Comparison of ENCODE assay signal across 21 mouse cellular contexts in genomic region chr3:60507496-60507895, GRCm38 (mm10).
"Had no signal": no experiment of that assay in that cellular context is flagged by ENCODE, and none has a peak within 500 bp of the region (broad histone marks: within the 10 kb centered on the region; RNA-seq: fewer than 3 reads in every experiment).

No protein-coding gene starts in this region.

- H3K9me3 ChIP-seq: limb, embryonic 12.5 days; limb, embryonic 15.5 days; lung, embryonic 15.5 days; midbrain, embryonic 12.5 days; midbrain, embryonic 15.5 days; neural tube, embryonic 12.5 days; neural tube, embryonic 15.5 days had no signal

- H3K27me3 ChIP-seq: limb, embryonic 12.5 days; limb, embryonic 15.5 days; lung, embryonic 15.5 days; midbrain, embryonic 12.5 days; midbrain, embryonic 15.5 days; neural tube, embryonic 12.5 days; neural tube, embryonic 15.5 days had no signal

- H3K9ac ChIP-seq: limb, embryonic 12.5 days; limb, embryonic 15.5 days; liver, embryonic 14.5 days; lung, embryonic 15.5 days; midbrain, embryonic 12.5 days; midbrain, embryonic 15.5 days; neural tube, embryonic 12.5 days; neural tube, embryonic 15.5 days had no signal

- H3K36me3 ChIP-seq: limb, embryonic 12.5 days; limb, embryonic 15.5 days; lung, embryonic 15.5 days; midbrain, embryonic 12.5 days; midbrain, embryonic 15.5 days; neural tube, embryonic 12.5 days; neural tube, embryonic 15.5 days had no signal

- H3K27ac ChIP-seq: limb, embryonic 12.5 days; limb, embryonic 15.5 days; liver, embryonic 14.5 days; lung, embryonic 15.5 days; midbrain, embryonic 12.5 days; midbrain, embryonic 15.5 days; neural tube, embryonic 12.5 days; neural tube, embryonic 15.5 days; stomach, postnatal 0 days had no signal

- H3K4me3 ChIP-seq: limb, embryonic 12.5 days; limb, embryonic 15.5 days; lung, embryonic 15.5 days; midbrain, embryonic 12.5 days; midbrain, embryonic 15.5 days; neural tube, embryonic 12.5 days; neural tube, embryonic 15.5 days had no signal

- H3K4me2 ChIP-seq: limb, embryonic 12.5 days; limb, embryonic 15.5 days; lung, embryonic 15.5 days; midbrain, embryonic 12.5 days; midbrain, embryonic 15.5 days; neural tube, embryonic 12.5 days; neural tube, embryonic 15.5 days had no signal

- DNase-seq: kidney, adult 9 months; kidney, postnatal 14 days; kidney, postnatal 4 days; left cerebral cortex, postnatal 4 days; lung, adult 18-20 months; lung, postnatal 10 days; right cerebral cortex, adult 18-20 months; right cerebral cortex, postnatal 14 days; right cerebral cortex, postnatal 4 days; thymus, adult 2 months; thymus, postnatal 14 days; thymus, postnatal 4 days had no signal
